Mouse (Mus musculus): ENCODE results near the gene Jph3. TPM values are rescaled to one million over a fixed set of nuclear protein-coding genes. Genes with fewer than 3 reads are reported as not detected.

Jph3 gene
- total RNA-seq (2012; rRNA removed) (not detected in 2 replicates), polyA plus RNA-seq (2012; ENCODE audit: insufficient read depth in 1 of 2, insufficient read length in 2 of 2, low read depth in 1 of 2, low replicate concordance in 2 of 2, missing spikeins in 1 of 2) (under 1 TPM in 1 of 2 experiments, not detected in 1; 0.15 TPM)

DNA sequence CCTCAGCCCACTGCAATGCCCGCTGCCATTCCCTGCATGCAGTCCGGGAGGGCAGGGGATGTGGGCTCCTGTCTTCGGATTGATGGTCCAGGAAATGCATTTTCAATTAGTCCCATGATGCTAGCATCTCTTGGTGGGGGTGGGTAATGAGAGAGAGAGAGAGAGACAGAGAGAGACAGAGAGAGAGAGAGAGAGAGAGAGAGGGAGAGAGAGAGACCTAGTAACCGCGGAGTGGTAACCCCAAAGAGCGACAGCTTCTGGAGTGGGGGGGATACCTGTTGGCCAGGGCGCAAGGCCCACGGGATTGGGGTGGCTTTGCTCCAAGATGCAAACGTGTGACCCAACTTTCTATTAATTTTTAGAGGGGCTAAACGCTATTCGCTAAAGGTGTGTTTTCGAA lies at the start of gene Jph3:
Gene Jph3, plus strand, starts transcription at position 301 of the 400 bp plus-strand sequence.
- DNase-seq (ENCODE audit: low read depth, low spot score), result no peak
- Histone ChIP-seq H3K4me1 (ENCODE audit: control insufficient read depth in 1 of 2, insufficient read depth in 2 of 2, low read length in 2 of 2) (no peaks in the 10 kb centered on the region), H3K36me3 (ENCODE audit: control insufficient read depth in 1 of 2, insufficient read depth in 2 of 2, low read length in 2 of 2) (no peaks in the 10 kb centered on the region), H3K27me3 (ENCODE audit: control insufficient read depth in 1 of 2, insufficient read depth in 2 of 2, low read length in 2 of 2) (no peaks in the 10 kb centered on the region), H3K9ac (ENCODE audit: control insufficient read depth, low read depth, low read length, poor library complexity, severe bottlenecking) (no peak within 1 kb of the TSS), H3K27ac (ENCODE audit: control insufficient read depth, low read depth, low read length) (no peak within 1 kb of the TSS), H3K79me2 (ENCODE audit: control insufficient read depth, insufficient read depth, low read length, poor library complexity) (no peaks in the 10 kb centered on the region), H3K9me3 (replicated peaks; ENCODE audit: insufficient read depth, low read length) (no peaks in the 10 kb centered on the region), H3K4me3 (ENCODE audit: control insufficient read depth in 1 of 2, insufficient read depth in 1 of 2, low read depth in 2 of 2, low read length in 2 of 2) (no peak within 1 kb of the TSS)
- no peak for TF ChIP-seq UBTF (IDR thresholded peaks at IDR 0.05; ENCODE audit: borderline replicate concordance, insufficient read depth, low read depth, low read length)
- TF ChIP-seq MEF2A (IDR thresholded peaks at IDR 0.05; ENCODE audit: extremely low read depth, insufficient replicate concordance, low read depth, low read length, poor library complexity, severe bottlenecking), result no peak
- TF ChIP-seq RAD21 (IDR thresholded peaks at IDR 0.05; ENCODE audit: low read depth, low read length), result no peak

DNA sequence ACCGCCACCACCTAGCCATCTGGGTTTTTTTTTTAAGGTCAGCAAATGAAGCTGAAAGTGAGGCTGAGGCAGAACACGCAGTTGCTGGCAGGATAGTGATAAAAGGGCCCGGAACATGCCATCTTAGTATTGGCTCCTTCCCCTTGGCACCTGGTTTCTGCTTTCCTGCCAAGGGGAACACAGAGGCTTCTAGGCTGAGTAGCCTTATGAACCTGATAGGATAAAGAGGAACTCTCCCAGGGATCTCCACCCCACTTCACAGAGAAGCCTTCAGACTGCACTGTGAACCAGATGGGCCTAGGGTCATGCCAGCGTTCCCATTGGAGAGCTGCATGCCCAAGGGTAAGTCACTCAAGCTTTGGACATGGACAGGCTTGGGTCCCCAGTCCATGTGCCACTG lies 48.5 kb upstream of the Jph3 start:
- H3K9ac ChIP-seq (ENCODE audit: control insufficient read depth, low read depth, low read length, poor library complexity, severe bottlenecking), result no peak overlapping the region
- no peak for TF ChIP-seq NRF1 (IDR thresholded peaks at IDR 0.05; ENCODE audit: insufficient read depth, low read depth, low read length, poor library complexity, severe bottlenecking)
- TF ChIP-seq CTCF (IDR thresholded peaks at IDR 0.05 in 2 of 3, conservative IDR thresholded peaks at IDR 0.05 in 1 of 3; ENCODE audit: control insufficient read depth in 1 of 3, insufficient read depth in 1 of 3, low read depth in 2 of 3, low read length in 3 of 3, poor library complexity in 1 of 3, severe bottlenecking in 1 of 3), result no peak
- no peak for TF ChIP-seq BHLHE40 (IDR thresholded peaks at IDR 0.05; ENCODE audit: borderline replicate concordance, low read depth, low read length)
- no peak for TF ChIP-seq EP300 (IDR thresholded peaks at IDR 0.05; ENCODE audit: low read depth in 1 of 2, low read length in 2 of 2)
- no peak for TF ChIP-seq GATA1 (IDR thresholded peaks at IDR 0.05; ENCODE audit: low read depth, low read length)
- no peak for TF ChIP-seq ZNF384 (IDR thresholded peaks at IDR 0.05; ENCODE audit: low read depth, low read length)
- no peak for TF ChIP-seq POLR2A (IDR thresholded peaks at IDR 0.05; ENCODE audit: control insufficient read depth in 1 of 2, insufficient read depth in 1 of 2, low read depth in 1 of 2, low read length in 2 of 2, poor library complexity in 1 of 2)
- no peak for TF ChIP-seq MEF2A (IDR thresholded peaks at IDR 0.05; ENCODE audit: extremely low read depth, insufficient replicate concordance, low read depth, low read length, poor library complexity, severe bottlenecking)
- no peak for TF ChIP-seq GABPA (IDR thresholded peaks at IDR 0.05; ENCODE audit: low read depth, low read length)
- no peak for TF ChIP-seq ELF1 (IDR thresholded peaks at IDR 0.05; ENCODE audit: low read depth, low read length)
- no peak for TF ChIP-seq TCF12 (IDR thresholded peaks at IDR 0.05; ENCODE audit: low read depth, low read length)
- no peak for TF ChIP-seq JUND (IDR thresholded peaks at IDR 0.05; ENCODE audit: low read depth, low read length)
- no peak for TF ChIP-seq MAZ (IDR thresholded peaks at IDR 0.05; ENCODE audit: low read depth, low read length)
- TF ChIP-seq MYC (IDR thresholded peaks at IDR 0.05; ENCODE audit: low read depth, low read length), result no peak
- TF ChIP-seq SIN3A (IDR thresholded peaks at IDR 0.05; ENCODE audit: low read length), result no peak
- TF ChIP-seq ZC3H11A (IDR thresholded peaks at IDR 0.05; ENCODE audit: low read depth, low read length), result no peak
- TF ChIP-seq TBP (IDR thresholded peaks at IDR 0.05; ENCODE audit: low read depth, low read length), result no peak
- no peak for TF ChIP-seq USF1 (IDR thresholded peaks at IDR 0.05; ENCODE audit: low read depth, low read length)
- no peaks in the 10 kb centered on the region; a peak in 1 of 4 replicates for H3K27me3 ChIP-seq (ENCODE audit: control insufficient read depth in 1 of 2, insufficient read depth in 2 of 2, low read length in 2 of 2)
- no peaks in the 10 kb centered on the region for H3K9me3 ChIP-seq (replicated peaks; ENCODE audit: insufficient read depth, low read length)
- H3K4me1 ChIP-seq (ENCODE audit: control insufficient read depth in 1 of 2, insufficient read depth in 2 of 2, low read length in 2 of 2), result no peaks in the 10 kb centered on the region
- DNase-seq (ENCODE audit: low read depth, low spot score), result no peak
- no peaks in the 10 kb centered on the region for H3K36me3 ChIP-seq (ENCODE audit: control insufficient read depth in 1 of 2, insufficient read depth in 2 of 2, low read length in 2 of 2)
- no peak overlapping the region for H3K4me3 ChIP-seq (ENCODE audit: control insufficient read depth in 1 of 2, insufficient read depth in 1 of 2, low read depth in 2 of 2, low read length in 2 of 2)
- H3K79me2 ChIP-seq (ENCODE audit: control insufficient read depth, insufficient read depth, low read length, poor library complexity), result no peaks in the 10 kb centered on the region
- H3K27ac ChIP-seq (ENCODE audit: control insufficient read depth, low read depth, low read length), result no peak overlapping the region
